Mouse (Mus musculus): ENCODE measurements around the gene Scimp.

DNA sequence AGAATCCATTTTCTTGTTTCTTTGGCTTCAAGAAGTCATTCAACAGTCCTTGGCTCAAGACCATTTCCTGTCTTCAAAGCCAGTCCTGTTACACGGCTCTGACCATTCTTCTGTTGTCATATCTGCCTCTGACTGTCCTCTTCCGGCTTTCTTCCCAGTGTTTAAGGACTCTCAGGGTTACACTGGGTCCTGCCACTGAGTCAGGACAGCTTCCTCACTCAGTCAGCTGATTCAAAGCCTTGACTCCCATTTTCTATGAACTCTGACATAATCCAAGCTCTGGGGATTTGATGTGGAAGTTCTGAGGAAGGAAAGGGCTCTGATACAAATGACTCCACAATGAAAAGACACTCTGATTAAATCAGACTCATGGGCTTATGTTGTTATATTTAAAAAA lies 9.5 kb downstream of the Scimp start:
- no peak for TF ChIP-seq POLR2A (IDR thresholded peaks at IDR 0.05; ENCODE audit: borderline replicate concordance, insufficient read depth, low read length)
- TF ChIP-seq CTCF (IDR thresholded peaks at IDR 0.05; ENCODE audit: borderline replicate concordance, insufficient read depth, low read depth, low read length), result no peak

Data from cerebellum, adult 2 months (tissue).